Mouse (Mus musculus) midbrain, embryonic 14.5 days (tissue): ENCODE measurements at regions not wholly inside any gene's neighbourhood (a gene's known extent, or its start where the extent isn't known, plus 50 kb on each side); places are given as distances from the start of the nearest gene placed in this dataset.

Experiments used
- ATAC-seq: fragments of 200-750 bp; cut with Nextera tagmentation; 2 replicates; pipeline ENCODE4 v1.8.0; 2017; ENCODE audit warnings: moderate number of reproducible peaks, moderate library complexity; ENCODE audit not compliant: low FRiP score, low TSS enrichment
- DNase-seq: peaks from one replicate; pipeline ENCODE4 v3.0.0-alpha.2; 2015
- H3K27ac ChIP-seq: fragments of 300-500 bp; sonication (generic); replicated peaks from 2 replicates; pipeline ENCODE4 v1.5.1; 2014; ENCODE audit warnings: mild to moderate bottlenecking, low read depth, low read length, moderate library complexity
- H3K27me3 ChIP-seq: fragments of 300-500 bp; sonication (generic); 2 replicates; pipeline ENCODE4 v1.6.1; 2014; ENCODE audit warnings: low read length, control low read depth, mixed read lengths; ENCODE audit not compliant: control insufficient read depth, insufficient read depth
- H3K36me3 ChIP-seq: fragments of 300-500 bp; sonication (generic); 2 replicates; pipeline ENCODE4 v1.6.1; 2014; ENCODE audit warnings: low read length, control low read depth; ENCODE audit not compliant: control insufficient read depth, insufficient read depth
- H3K4me1 ChIP-seq: fragments of 300-500 bp; sonication (generic); 2 replicates; pipeline ENCODE4 v1.6.1; 2014; ENCODE audit warnings: mild to moderate bottlenecking, antibody characterized with exemption, low read length, control low read depth; ENCODE audit not compliant: control insufficient read depth, insufficient read depth
- H3K4me2 ChIP-seq: fragments of 300-500 bp; sonication (generic); 2 replicates; pipeline ENCODE4 v1.6.1; 2014; ENCODE audit warnings: mild to moderate bottlenecking, low read length, moderate library complexity
- H3K4me3 ChIP-seq: fragments of 300-500 bp; sonication (generic); replicated peaks from 2 replicates; pipeline ENCODE4 v1.5.1; 2014; ENCODE audit warnings: low read depth, low read length
- H3K9ac ChIP-seq: fragments of 300-500 bp; sonication (generic); replicated peaks from 2 replicates; pipeline ENCODE4 v1.6.1; 2014; ENCODE audit warnings: mild to moderate bottlenecking, low read length, moderate library complexity
- H3K9me3 ChIP-seq: fragments of 300-500 bp; sonication (generic); 2 replicates; pipeline ENCODE4 v1.6.1; 2016; ENCODE audit warnings: low read length, control low read depth, mixed read lengths; ENCODE audit not compliant: control insufficient read depth
- WGBS: fragments of 180-500 bp; shearing (Covaris S2); extraction: QIAGEN DNeasy Blood & Tissue Kit; methylation state at CpG from one replicate; pipeline ENCODE4 v1.1.7; 2014; 5-methylcytosine and 5-hydroxymethylcytosine counted together

DNA sequence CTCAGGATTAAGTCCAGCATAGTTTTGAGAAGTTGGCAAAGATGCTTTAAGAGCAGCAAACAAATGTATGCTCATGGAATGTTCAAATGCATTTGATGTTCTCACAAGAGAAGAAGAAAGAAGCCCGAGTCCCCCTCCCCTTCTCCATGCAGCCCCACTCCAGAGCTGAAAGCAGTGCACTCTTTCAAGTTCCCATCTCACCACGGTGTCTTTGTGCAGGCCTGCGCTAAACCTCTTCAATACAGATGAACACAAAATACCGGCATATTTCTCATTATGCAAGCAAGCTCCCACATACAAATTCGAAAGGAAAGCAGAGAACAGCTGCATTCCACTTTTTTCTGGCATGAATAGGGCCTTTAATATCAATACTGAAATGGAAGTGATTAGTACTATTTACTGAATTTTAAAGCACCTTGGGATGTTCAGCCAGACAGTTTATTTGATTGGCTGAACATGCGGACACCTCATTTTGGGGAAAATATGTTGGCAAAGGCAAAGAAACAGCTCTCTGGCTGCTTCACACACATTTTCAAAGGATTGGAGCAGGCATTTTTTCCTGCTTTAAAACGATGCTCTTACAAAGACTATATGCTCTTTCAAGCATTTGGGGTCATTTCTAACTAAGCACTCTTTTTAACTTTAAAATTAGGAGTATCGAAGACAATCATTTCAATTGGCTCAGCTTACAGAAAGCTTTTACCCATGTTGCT is 595.8 kb downstream of the Car8 start:
- no peak overlapping the region for H3K9ac ChIP-seq
- no peaks in the 10 kb centered on the region for H3K4me1 ChIP-seq
- 35% methylated on average over 8 of the region's 8 CpGs for WGBS
- ATAC-seq (peak; percentile 46; the same call in 1 of the 2 replicates), DNase-seq (peak; percentile 59)
- no peak overlapping the region for H3K4me3 ChIP-seq
- H3K9me3 ChIP-seq = no peaks in the 10 kb centered on the region
- H3K36me3 ChIP-seq = no peaks in the 10 kb centered on the region
- H3K4me2 ChIP-seq = peak overlapping the region; percentile 5; the same call in 1 of the 2 replicates
- no peak overlapping the region for H3K27ac ChIP-seq
- no peaks in the 10 kb centered on the region for H3K27me3 ChIP-seq

- Histone ChIP-seq H3K4me1 (no peaks in the 10 kb centered on the region), H3K9me3 (no peaks in the 10 kb centered on the region), H3K27me3 (no peaks in the 10 kb centered on the region), H3K36me3 (no peaks in the 10 kb centered on the region), H3K4me3 (no peak overlapping the region), H3K27ac (no peak overlapping the region), H3K4me2 (no peak overlapping the region), H3K9ac (no peak overlapping the region)
- ATAC-seq (no peak), DNase-seq (no peak)
- WGBS = 78% methylated on average over 4 of the region's 4 CpGs
Measured at GRCm38 (mm10) chr4:7597671-7598390, 641.0 kb downstream of the Car8 start.

- WGBS = 84% methylated on average over 4 of the region's 4 CpGs
- H3K4me1 ChIP-seq = no peaks in the 10 kb centered on the region
- no peaks in the 10 kb centered on the region for H3K36me3 ChIP-seq
- ATAC-seq = no peak
- H3K9me3 ChIP-seq = no peaks in the 10 kb centered on the region
- H3K27ac ChIP-seq = no peak overlapping the region
- no peaks in the 10 kb centered on the region for H3K27me3 ChIP-seq
- no peak overlapping the region for H3K4me3 ChIP-seq
- no peak for DNase-seq
- no peak overlapping the region for H3K4me2 ChIP-seq
- no peak overlapping the region for H3K9ac ChIP-seq
Measured at GRCm38 (mm10) chr4:7596116-7596515, 642.7 kb downstream of the Car8 start.

DNA sequence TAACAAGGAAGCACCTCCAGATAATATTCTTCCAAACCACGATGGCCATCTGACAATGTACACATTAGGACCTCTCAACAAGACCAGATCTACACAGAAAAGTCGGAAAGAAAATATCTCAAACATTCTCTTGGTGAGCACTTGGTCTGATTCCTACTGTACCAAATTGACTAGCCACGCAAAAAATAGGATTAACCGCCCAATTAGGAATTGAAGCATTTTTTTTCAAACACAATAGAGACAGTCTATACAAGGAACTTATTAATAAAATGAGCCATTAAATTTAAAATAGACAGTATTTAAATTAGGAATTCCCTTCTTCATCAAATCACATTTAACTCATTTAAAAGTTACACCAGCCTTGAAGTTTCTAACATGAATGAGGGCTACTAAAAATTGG is 655.0 kb downstream of the Car8 start:
- WGBS = 64% methylated on average over 4 of the region's 4 CpGs
- Histone ChIP-seq H3K9me3 (no peaks in the 10 kb centered on the region), H3K36me3 (no peaks in the 10 kb centered on the region), H3K4me1 (peaks cover 15% of the 10 kb centered on the region), H3K4me3 (no peak overlapping the region), H3K27me3 (no peaks in the 10 kb centered on the region), H3K4me2 (no peak overlapping the region), H3K9ac (no peak overlapping the region), H3K27ac (no peak overlapping the region)
- DNase-seq (no peak), ATAC-seq (no peak)

- peaks cover 15% of the 10 kb centered on the region for H3K4me1 ChIP-seq
- WGBS = 21% methylated on average over 4 of the region's 4 CpGs
- H3K9me3 ChIP-seq = no peaks in the 10 kb centered on the region
- H3K27me3 ChIP-seq = no peaks in the 10 kb centered on the region
- no peak overlapping the region for H3K4me3 ChIP-seq
- peak overlapping the region; percentile 74 for H3K27ac ChIP-seq
- no peaks in the 10 kb centered on the region for H3K36me3 ChIP-seq
- ATAC-seq = no peak
- H3K4me2 ChIP-seq = peak overlapping the region; percentile 34; the same call in 1 of the 2 replicates
- H3K9ac ChIP-seq = no peak overlapping the region
- DNase-seq = peak; percentile 41
Measured at GRCm38 (mm10) chr4:7581931-7582330, 656.9 kb downstream of the Car8 start.

DNA sequence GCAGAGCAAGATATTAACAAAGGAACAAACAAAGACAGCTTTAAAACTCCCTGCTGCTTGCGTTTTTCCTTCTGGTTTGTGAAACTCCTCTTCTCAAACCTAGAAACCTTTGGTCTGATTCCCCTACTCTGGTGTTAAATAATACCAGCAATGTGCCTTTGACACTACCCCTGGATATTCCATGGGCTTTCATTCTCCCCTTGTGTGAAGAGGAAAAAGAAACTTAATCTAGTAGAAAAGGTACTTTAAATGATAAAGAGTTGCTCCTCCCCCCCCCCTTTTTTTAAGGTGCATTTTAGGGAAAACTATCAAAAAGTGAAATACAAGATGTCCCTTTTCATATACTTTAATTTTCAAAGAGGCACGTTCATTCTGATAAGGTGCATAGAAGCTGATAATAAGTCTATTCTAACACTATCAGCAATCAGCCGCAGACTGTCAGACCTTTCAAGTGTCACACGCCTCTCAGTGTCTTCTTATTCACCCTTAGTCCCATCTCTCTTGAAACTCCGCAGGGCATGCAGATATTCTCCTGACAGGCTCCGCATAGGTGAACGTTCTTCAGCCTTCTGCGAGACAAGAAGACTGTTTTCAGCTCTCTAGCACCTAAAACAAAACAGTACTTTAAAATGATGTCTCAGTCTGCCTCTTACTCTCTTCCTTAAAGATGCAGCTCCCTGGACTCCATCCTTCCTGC is 657.5 kb downstream of the Car8 start:
- DNase-seq (peak; percentile 43), ATAC-seq (no peak)
- peak overlapping the region; percentile 74 for H3K27ac ChIP-seq
- H3K27me3 ChIP-seq = no peaks in the 10 kb centered on the region
- no peak overlapping the region for H3K4me3 ChIP-seq
- peaks cover 15% of the 10 kb centered on the region for H3K4me1 ChIP-seq
- peak overlapping the region; percentile 34 for H3K4me2 ChIP-seq
- H3K36me3 ChIP-seq = no peaks in the 10 kb centered on the region
- H3K9ac ChIP-seq = peak overlapping the region; percentile 14
- H3K9me3 ChIP-seq = no peaks in the 10 kb centered on the region
- 9% methylated on average over 8 of the region's 8 CpGs for WGBS

GRCm38 (mm10) chr4:7580554-7581219 is 658.2 kb downstream of the Car8 start:
- Histone ChIP-seq H3K4me2 (peak overlapping the region; percentile 34), H3K4me3 (no peak overlapping the region), H3K27ac (peak overlapping the region; percentile 74), H3K27me3 (no peaks in the 10 kb centered on the region), H3K4me1 (peaks cover 15% of the 10 kb centered on the region), H3K9me3 (no peaks in the 10 kb centered on the region), H3K36me3 (no peaks in the 10 kb centered on the region), H3K9ac (peak overlapping the region; percentile 14)
- DNase-seq (peak; percentile 87), ATAC-seq (peak; percentile 64; the same call in 1 of the 2 replicates)
- 42% methylated on average over 10 of the region's 10 CpGs for WGBS

- ATAC-seq (no peak), DNase-seq (no peak)
- Histone ChIP-seq H3K4me1 (no peaks in the 10 kb centered on the region; the same call in 1 of the 2 replicates), H3K4me3 (no peak overlapping the region), H3K27ac (no peak overlapping the region), H3K27me3 (no peaks in the 10 kb centered on the region), H3K4me2 (no peak overlapping the region), H3K9ac (no peak overlapping the region), H3K9me3 (no peaks in the 10 kb centered on the region), H3K36me3 (no peaks in the 10 kb centered on the region)
- WGBS = 60% methylated on average over 2 of the region's 2 CpGs
Measured at GRCm38 (mm10) chr4:7574011-7574410, 664.8 kb downstream of the Car8 start.
